Mouse (Mus musculus): ENCODE measurements around the gene Cdh8.

Gene Cdh8

DNA sequence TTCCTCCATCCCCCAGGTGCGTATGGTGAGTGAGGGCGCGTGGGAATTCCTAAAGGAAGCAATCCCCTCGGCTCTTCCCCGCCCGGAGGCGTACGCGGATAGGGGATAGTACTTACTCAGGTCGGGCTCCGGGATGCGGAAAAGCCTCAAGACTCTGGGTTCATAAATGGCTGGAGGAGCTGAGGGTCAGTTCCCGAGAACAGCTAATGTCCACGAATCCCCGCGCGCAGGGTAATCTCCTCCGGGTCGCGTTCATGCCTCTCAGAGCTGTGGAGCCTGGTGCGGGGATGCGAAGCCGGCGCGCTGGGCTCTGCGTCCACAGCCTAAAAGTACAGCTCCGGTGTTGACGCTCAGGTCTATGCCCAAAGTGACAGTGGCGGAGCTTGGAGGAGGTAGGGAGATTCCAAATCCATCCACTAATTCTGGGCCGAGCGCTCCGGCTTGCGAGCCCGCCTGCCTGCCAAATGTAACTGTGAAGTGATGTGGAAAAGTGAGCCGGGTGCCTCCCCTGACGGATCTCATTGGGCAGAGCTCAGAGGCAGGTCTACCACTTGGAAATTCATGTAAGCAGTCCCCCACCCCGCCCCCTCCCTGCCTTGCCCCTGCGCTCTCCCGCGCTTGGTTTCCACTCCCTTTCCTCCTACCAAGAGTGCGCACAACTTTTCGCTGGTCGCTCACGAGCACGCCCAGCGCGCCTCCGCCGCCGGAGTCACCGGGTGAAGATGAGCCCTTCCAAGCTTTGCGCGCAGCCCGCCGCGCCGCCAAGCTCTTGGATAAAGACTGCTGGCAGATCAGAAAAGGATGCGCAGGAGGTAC is at the start of gene Cdh8:
Gene Cdh8, minus strand, starts transcription at position 506 of the 816 bp plus-strand sequence.
- DNase-seq (ENCODE audit: low spot score): no peak

DNA sequence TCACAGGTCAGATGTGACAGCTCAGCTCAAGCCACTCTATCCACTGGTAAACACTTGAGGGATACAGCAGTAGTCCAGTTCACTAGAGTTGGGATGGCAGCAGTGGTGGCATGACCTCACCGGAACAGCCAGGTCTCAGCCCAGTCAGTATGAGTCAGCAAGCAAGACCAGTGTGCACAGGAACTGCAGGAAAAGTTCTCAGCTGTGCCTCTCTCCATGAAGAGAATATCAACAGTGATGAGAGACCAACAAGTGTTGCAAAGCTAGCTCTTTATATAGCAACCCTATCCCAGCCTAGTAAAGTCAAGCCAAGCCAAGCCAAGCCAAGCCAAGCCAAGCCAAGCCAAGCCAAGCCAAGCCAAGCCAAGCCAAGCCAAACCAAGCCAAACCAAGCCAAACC is 30.2 kb upstream of the Cdh8 start:
- no peak for DNase-seq (ENCODE audit: low spot score)

DNA sequence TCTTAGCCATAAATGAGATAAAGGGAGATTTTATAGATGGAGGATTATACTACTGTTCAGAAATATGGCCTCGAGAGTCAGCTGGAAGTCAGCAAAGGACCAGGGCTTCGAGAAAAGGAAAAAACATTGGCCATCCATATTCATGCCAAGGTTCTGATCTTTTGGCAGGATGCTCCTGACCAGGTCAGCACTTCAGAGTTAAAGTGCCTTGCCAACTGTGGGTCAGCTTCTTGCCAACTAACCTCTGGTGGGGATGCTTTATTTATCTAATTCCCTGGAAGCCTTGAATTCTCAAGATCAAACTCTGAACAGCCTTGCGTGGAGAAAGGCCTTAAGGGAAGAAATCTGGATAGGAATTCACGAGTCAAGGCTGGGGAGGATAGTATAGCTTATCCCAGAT is 9.6 kb upstream of the Cdh8 start:
- no peak for DNase-seq (ENCODE audit: low spot score)

DNA sequence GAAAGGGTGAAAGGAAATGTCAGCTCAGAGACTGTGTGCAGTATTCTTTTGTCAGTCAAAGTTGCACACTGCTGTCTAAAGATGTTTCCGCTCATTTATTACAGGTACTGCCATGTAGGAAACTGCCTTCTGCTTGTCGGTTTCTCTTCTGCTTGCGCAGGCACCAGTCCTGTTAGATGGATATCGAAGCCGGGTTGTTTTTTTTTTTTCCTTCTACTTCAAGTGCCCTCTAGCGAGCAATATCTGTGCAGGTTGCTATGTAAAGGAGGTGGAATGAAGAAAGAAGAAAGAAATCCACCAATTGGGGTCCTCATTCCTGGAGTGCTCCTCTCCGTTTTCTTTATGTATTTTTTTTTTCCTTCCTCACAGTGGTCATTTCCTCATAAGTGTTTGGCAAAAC is 5.2 kb upstream of the Cdh8 start:
- no peak for DNase-seq (ENCODE audit: low spot score)

DNA sequence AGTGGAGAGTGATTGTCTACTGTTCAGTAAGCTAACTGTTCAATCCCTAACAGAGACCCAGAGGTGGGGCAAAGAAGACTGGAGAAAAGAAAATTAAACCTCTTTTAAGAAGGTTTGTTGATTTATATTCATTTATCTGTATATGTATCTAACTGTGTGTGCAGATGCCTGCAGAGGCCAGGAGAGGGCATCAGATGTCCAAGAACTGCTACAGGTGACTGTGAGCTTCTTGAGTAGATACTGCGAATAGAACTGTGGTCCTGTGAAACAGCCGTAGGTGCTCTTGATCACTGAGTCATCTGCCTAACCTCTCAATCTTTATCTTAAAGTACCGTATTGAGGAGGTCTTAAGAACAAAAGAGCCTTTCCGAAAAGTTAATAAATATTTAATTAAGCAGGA is 3.5 kb upstream of the Cdh8 start:
- DNase-seq (ENCODE audit: low spot score): no peak

DNA sequence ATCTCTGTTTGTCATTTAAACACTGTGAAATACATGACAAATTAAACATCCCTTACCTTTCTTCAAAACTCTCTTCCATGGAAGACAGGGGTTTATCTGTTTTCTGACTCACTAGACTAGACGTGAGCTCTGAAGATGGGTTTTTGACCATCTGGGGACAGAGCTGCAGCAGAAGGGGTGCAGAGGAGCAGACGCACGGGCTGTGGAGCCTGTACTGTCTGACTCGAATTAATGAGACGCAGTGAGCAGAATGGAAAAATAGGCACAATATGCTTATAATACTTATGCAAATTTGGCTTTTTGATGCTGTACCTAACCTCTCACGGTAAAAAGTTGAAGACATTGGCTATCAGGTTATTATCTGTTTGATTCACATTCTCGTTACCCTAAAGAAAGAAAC is 1.2 kb upstream of the Cdh8 start:
- no peak for DNase-seq (ENCODE audit: low spot score)

DNA sequence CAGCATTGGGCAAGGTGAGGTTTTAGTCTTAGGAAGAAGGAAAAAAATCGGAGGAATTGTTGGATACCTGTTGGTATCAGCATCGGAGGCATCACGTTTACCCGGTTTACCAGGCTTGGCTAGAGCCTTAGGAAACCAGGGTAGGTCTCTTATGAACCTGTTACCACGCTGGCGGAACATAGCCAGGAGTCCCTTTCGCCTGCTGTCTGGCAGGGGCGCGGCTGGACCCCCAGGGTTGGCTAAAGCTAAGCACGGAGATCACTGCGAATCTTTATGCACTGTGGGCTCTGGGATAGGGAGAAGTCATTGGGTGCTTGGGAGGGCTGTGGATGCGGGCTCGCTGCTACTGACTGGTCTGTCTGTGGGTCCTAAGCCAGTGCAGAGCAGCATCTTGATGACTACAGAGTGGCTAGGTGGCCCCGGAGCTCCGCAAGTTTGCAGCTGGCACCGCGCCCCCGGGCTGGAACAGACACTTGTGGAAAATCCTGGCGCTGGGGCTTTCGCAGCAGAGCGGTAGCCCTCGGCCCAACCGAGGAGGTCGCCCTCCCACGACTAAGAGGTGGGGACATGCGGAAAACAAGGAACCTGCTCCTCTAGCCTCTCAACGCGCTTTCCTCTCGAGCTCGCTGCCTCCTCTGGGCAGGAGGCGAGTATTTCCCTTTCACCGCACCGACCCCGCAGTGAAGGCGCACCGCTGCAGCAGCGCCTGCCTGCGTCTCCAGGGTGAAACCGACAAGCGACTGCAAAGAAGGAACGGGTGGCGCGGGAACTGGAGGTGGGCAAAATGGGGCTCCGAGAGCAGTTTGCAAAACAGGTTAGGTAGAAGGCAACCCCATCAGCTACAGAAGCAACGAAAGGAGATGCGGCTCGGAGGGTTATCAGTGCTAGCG is 950 bp downstream of the Cdh8 start:
- no peak for DNase-seq (ENCODE audit: low spot score)

DNA sequence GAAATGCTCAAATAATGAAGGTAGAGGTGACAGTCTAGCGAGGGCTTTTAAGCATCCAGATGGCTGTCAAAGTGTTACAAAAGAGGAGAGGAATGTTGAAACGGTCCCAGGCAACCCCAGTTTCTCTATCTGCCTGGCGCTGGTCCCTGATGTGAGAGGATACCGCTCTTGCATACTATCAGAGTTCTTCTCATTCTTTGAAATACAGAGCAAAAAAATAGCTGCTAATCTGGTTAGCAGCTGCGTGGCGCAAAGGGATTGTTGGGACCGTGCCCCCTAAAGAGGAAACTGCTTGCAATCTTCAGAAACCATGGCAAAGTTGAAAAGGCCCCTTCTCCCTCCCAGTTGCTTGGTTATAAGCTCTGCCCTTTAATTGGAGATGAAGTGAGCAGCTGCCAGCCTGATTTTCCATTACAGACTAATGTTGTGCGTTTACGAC is 1.8 kb downstream of the Cdh8 start:
- DNase-seq (ENCODE audit: low spot score): no peak

DNA sequence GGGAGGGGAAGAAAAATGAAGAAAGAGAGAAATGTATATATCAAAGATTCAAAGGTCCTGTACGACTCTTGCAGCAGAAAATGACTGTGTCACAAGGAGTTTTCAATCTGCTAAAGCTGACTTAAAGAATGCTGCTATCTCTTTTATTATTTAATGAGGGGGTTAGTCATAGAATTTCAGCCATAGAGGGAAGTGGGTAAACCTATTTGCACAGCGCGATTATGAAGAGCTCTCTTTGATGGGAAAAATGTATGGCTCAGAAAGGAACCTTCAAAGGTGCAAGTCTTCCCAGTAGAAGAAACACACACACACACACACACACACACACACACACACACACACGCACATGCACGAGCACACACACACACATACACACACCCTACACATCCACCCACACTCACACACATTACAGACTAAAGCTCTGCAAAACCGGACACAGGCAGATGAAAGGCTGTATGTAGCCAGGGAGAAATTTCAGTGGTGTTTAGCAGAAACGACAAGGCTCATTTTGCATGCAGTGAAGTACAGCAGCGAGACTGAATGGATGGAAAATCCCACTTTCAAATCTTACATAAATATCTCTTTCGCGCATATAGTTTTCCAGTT is 2.3 kb downstream of the Cdh8 start:
- no peak for DNase-seq (ENCODE audit: low spot score)

DNA sequence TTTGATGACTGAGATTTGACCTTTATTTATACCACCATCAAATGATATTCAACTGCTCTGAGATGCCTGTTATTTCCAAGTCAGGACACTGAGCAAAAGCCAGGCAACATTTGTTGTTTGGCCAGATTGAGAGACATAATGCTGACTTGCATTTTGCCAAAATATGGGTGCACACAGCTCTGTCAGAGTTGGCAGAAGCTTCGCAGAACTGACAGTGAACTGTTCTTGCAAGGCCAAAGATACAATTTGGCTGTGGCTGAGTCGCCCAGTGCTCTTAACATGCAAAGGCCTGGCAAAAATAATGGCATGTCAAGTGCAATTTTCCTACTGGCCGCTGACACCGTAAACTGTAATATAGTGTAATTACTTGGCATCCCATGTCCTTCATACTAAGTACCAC is 22.4 kb downstream of the Cdh8 start:
- no peak for DNase-seq (ENCODE audit: low spot score)

DNA sequence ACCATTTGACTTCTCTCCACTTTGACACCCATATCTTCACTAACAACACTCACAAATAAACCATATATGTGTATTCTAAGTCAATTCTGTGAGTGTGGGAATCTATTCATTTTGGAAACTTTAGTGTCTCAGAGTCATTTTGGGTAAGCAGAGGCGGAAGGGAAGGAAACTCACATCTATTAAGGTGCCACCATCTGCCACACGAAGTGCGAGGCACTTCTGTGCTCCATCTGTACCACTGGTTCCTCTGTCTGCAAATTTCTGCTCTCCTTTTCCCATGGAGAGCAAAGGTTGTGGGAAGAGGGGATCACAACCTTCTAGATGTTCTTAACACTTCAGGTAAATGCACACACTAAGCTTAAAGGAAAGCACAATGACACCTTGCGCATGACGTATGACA is 46.2 kb downstream of the Cdh8 start:
- DNase-seq (ENCODE audit: low spot score): no peak

DNA sequence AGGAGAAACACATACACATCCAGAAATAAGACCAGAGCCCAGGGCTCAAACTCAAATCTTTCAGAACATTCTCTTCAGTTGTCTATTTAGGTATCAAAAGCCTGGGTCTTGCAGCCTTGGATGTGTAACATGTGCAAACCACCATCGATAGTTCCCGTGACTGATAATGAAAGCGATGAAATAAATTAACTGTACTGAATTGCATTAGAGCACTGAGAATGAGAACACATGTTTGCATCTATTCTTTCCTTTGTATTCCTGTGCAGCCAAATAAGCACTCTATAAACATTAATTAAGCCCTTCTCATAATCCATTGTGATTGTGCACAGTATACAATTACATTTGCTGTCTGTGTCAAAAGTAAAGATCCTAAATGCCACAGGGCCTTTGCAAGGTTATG is 47.1 kb downstream of the Cdh8 start:
- DNase-seq (ENCODE audit: low spot score): no peak

DNA sequence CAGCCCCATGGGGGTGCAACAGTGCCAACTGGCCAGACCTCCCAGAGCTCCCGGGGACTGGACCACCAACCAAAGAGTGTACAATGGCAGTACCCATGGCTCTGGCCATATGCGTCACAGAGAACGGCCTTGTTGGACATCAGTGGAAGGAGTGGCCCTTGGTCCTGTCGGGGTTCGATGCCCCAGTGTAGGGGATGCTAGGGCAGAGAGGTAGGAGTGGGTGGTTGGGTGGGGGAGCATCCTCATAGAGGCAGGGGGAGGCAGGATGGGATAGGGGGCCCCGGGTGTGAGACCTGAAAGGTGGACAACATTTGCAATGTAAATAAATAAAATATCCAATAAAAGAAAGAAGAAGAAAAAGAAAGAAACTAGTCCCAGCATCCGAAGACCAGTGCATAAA is 47.8 kb downstream of the Cdh8 start:
- no peak for DNase-seq (ENCODE audit: low spot score)

DNA sequence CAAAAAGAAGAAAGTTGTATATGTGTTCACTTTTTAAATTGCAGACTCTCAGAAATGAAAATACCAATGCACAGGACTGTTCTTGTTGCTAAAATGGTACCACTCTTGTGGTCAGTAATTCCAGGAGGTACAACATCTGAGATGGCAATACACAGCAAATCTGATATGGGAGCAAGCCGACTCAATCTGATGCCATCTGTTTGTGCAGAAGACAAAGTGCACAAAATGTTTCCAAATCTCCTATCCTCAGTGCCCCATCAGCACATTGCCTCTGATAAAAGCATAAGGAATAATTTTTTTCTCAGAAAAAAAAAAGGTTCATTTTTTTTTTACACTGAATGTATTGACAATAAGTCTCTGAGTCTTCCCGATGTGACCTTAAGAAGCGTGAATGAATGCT is 62.3 kb downstream of the Cdh8 start:
- no peak for DNase-seq (ENCODE audit: low spot score)

DNA sequence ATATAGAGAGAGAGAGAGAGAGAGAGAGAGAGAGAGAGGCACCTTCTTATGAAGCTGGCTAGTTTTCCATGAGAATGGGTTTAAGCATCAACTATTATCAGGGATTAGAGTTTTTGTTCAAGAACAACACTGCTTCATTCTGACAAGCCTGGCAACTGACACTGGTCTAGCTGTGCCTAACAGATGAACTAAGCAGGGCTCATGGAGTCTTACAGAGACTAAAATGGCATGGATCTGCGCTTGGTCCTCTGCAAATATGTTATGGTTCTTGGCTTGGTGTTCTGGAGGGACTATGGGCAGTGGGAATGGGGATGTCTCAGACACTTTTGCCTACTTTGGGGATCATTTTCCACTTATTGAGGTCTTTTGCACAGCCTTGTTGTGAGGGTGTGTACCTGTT is 63.0 kb downstream of the Cdh8 start:
- no peak for DNase-seq (ENCODE audit: low spot score)

DNA sequence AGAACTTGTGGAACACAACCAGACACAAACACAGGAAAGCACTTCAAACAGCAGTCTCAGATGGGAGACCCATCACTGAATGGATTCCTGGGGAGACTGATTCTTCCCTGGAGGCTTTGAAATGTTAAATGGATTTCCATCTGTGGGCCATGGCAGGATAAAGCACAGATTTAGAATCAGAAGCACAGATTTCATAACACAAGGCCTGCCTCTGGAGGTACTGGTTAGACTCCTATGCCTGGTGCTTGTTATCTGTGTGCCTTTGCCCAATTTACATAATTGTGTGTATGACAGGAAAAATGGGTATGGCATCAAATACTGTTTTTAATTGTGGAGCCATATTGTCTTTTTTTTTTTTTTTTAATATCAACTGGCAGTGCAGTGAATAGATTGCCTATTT is 66.8 kb downstream of the Cdh8 start:
- no peak for DNase-seq (ENCODE audit: low spot score)

DNA sequence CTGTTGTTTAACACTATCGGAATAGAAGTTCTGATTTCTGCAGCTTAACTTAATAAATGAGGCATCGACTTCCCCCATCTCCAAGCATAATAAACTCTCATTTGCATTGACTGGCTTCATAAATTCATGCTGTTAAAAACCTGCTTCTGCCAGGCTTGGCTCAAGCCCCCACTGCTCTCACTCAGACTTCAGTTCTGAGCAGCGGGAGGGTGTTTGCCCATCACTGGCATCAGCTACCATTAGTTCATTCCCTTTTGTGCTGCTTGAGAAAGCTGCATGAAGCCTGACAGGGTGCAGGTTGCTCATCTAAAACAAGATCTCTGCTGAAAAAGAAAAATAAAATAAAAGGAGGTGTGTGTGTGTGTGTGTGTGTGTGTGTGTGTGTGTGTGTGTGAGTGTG is 67.7 kb downstream of the Cdh8 start:
- DNase-seq (ENCODE audit: low spot score): no peak

DNA sequence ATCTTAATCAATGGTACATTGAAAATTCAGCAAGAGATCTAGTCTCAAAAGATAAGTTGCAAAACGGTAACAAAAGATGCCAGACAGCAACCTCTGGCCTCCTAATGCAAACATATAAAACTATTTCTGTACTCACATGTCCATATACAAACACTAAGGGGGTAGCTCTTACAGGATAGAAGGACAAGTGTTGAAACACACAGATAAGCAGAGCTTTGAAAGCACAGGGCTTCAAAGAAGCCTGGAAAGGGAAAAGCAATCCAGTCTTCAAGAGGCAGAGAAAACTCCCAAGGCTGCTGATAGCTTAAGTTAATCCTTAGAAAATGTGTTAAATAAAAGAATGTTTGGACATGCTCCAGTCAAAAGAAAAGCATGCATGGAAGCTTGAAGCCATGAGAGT is 77.0 kb downstream of the Cdh8 start:
- DNase-seq (ENCODE audit: low spot score): no peak

DNA sequence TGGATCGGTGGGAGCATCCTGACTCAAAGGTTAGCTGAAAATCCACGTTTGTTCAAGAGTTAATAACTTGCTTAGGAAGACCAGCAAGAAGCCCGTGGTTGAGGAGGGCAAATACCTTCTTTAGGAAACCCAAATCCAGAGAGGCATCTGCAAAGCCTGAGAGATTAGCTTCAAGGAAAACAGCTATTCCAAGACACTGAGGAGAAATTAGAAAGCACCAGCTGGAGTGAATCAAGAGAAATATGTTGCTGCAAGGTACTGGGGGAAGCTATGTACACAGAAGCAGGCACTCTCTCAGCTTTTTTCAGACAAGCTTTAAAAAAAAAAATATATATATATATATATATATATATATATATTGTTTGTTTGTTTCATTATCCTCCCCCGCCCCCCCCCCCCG is 88.7 kb downstream of the Cdh8 start:
- DNase-seq (ENCODE audit: low spot score): no peak

DNA sequence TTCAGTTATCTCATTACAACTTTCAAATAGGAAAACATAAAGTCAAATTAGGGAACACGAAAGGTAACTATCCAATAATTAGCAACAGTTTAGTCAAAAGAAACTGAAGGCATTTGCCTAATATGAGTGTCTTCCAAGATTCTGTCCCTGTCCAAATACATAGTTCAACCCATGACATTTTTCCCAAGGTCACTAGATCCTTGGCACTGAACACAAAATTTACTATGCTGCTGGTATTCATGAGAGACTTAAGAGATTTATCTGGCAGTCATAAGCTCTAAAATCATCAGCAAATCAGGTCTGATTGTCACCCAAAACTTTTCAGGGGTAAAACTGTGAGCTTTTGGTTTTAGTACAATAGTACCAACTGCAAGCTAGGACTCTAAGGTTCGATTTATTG is 101.7 kb downstream of the Cdh8 start:
- no peak for DNase-seq (ENCODE audit: low spot score)

DNA sequence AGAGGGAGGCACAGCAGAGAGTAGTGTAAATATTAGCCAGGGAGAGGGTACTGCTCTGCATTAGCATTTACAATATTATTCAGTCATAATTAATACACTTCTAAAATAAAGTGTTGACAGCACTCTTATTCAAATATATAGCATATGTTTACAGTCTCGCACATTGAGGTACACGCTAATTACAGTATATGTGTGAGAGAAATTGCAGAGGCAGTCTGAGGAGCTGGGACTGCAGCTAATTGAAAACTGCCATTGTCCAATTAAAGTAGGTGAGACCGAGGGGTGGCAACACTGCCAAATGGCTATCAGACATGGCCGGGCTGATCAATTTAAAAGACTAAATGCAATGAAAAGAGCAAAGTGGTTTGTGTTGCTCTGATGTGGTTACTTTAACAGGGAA is 112.1 kb downstream of the Cdh8 start:
- no peak for DNase-seq (ENCODE audit: low spot score)

DNA sequence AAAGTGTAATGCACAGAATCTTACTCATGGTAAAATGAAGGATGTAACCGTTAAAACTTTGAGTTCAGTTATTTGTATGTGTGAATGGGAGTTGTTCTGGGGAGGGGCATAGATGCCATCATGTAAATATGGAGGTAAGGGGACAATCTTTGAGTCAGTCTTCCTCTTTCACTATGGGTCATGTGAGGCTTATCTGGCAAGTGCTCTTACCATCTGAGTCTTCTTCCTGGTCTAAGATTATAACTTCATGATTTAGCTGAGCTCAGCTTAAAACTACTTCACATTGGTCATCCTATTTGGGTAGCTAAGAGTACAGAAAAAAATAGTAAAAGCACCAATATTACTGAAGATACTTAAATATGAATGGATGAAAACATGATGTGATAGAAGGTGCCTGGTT is 126.1 kb downstream of the Cdh8 start:
- no peak for DNase-seq (ENCODE audit: low spot score)

DNA sequence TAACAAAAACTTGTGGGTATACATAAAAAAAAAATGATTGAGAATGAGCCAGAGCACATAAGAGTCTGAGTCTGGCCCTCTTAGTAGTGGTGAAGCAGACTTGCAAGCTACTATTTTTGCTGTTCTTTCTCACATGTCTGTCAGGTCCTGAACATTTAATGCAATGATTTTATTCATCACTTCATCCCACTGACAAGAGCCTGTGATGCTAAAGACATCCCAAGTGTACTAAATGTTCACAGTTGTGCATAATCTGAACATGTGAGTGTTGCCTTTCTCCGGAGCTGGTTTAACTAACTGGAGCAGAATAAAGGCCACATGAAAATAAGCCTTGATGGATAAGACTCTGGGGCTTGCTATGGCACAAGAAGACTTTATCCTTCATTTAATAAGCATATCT is 131.2 kb downstream of the Cdh8 start:
- DNase-seq (ENCODE audit: low spot score): no peak

All from ovary, postnatal 36 days (tissue).